Mouse (Mus musculus): ENCODE measurements around the gene 2410002F23Rik.

DNA sequence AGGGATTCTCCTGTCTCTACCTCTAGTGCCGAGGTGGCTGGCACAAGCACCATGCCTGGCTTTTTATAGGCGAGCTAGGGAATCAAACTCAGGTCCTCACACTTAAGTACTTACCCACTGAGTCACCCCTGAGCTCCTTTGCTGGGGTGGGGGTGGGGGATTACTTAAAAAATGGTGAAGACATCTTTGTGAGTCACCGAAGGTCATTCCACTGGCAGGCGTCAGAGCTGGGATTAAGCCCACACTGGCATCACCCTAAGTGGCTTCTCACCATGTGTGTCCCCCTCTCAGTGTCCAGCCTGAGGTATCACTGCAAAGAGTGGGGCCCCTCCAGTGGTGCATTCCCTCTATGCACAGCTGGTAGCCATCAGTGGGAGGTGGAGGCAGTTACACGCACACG lies 13.9 kb downstream of the 2410002F23Rik start:
- TF ChIP-seq POLR2A (IDR thresholded peaks at IDR 0.05; ENCODE audit: low read depth, low read length), result no peak
- TF ChIP-seq CTCF (IDR thresholded peaks at IDR 0.05; ENCODE audit: extremely low read depth, insufficient read depth, insufficient read length, insufficient replicate concordance), result no peak

All from spleen, adult 2 months (tissue).